Mouse (Mus musculus) liver, embryonic 14.5 days (tissue): Measurements from ENCODE around the gene Dnaaf3. TPM values are rescaled to one million over a fixed set of nuclear protein-coding genes. Genes with fewer than 3 reads are reported as not detected.

ENCODE experiments used
- ATAC-seq: fragments of 200-750 bp; cut with Nextera tagmentation; 2 replicates; pipeline ENCODE4 v1.8.0; 2017; ENCODE audit warnings: moderate number of reproducible peaks, mild to moderate bottlenecking, moderate library complexity; ENCODE audit not compliant: insufficient read depth
- DNase-seq, 3 experiments: peaks; one replicate each; pipeline ENCODE4 v3.0.0-alpha.2; 2012 to 2013; ENCODE audit warnings: low read depth in 3 of 3, low spot score in 3 of 3
- H3K27ac ChIP-seq: fragments of 300-500 bp; sonication (generic); 2 replicates; pipeline ENCODE4 v1.5.1; 2014; ENCODE audit warnings: moderate library complexity, mild to moderate bottlenecking, control low read depth, inconsistent platforms
- H3K27me3 ChIP-seq: fragments of 300-500 bp; sonication (generic); 2 replicates; pipeline ENCODE4 v1.6.1; 2014; ENCODE audit warnings: mild to moderate bottlenecking, low read length, moderate library complexity; ENCODE audit not compliant: control insufficient read depth, insufficient read depth
- H3K36me3 ChIP-seq: fragments of 300-500 bp; sonication (generic); replicated peaks from 2 replicates; pipeline ENCODE4 v1.6.1; 2014; ENCODE audit warnings: low read depth; ENCODE audit not compliant: control insufficient read depth, insufficient read depth
- H3K4me1 ChIP-seq, 2 experiments: fragments of 200-500 bp in 1 of 2; fragments of 300-500 bp in 1 of 2; sonication (generic) in 1 of 2; replicated peaks; 2 replicates each; pipeline ENCODE4 v1.6.1; 2012 to 2014; ENCODE audit warnings: antibody characterized with exemption in 1 of 2, inconsistent platforms in 1 of 2, low read length in 1 of 2; ENCODE audit not compliant: control insufficient read depth in 2 of 2, insufficient read depth in 2 of 2
- H3K4me2 ChIP-seq: fragments of 300-500 bp; sonication (generic); 2 replicates; pipeline ENCODE4 v1.6.1; 2014; ENCODE audit warnings: low read depth, mild to moderate bottlenecking, control low read depth, moderate library complexity
- H3K4me3 ChIP-seq, 2 experiments: fragments of 200-500 bp in 1 of 2; fragments of 300-500 bp in 1 of 2; sonication (generic) in 1 of 2; 2 replicates each; pipeline ENCODE4 v1.5.1; 2012 to 2014; ENCODE audit warnings: low read depth in 2 of 2, low read length in 2 of 2, mild to moderate bottlenecking in 2 of 2, control low read depth in 1 of 2, inconsistent platforms in 1 of 2, moderate library complexity in 1 of 2; ENCODE audit not compliant: insufficient read depth in 1 of 2
- H3K9ac ChIP-seq: fragments of 300-500 bp; sonication (generic); replicated peaks from 2 replicates; pipeline ENCODE4 v1.6.1; 2014; ENCODE audit warnings: mild to moderate bottlenecking, control low read depth, moderate library complexity
- H3K9me3 ChIP-seq: fragments of 300-500 bp; sonication (generic); 2 replicates; pipeline ENCODE4 v1.6.1; 2016; ENCODE audit warnings: low read length, mixed read lengths; ENCODE audit not compliant: control insufficient read depth
- CTCF ChIP-seq: IDR thresholded peaks from 2 replicates; pipeline ENCODE4 v1.5.1; 2016; ENCODE audit warnings: antibody characterized with exemption, low read depth, control low read depth
- EP300 ChIP-seq: IDR thresholded peaks from 2 replicates; pipeline ENCODE4 v1.6.1; 2016; ENCODE audit warnings: antibody characterized with exemption, low read depth
- WGBS: fragments of 180-500 bp; shearing (Covaris S2); extraction: QIAGEN DNeasy Blood & Tissue Kit; methylation state at CpG from one replicate; pipeline ENCODE4 v1.1.7; 2014; ENCODE audit not compliant: insufficient replicate concordance; 5-methylcytosine and 5-hydroxymethylcytosine counted together
- polyA plus RNA-seq, 2 experiments: library from polyadenylated mRNA; depleted of rRNA in 1 of 2; stranded (reverse) in 1 of 2; unstranded in 1 of 2; fragments of >200 nt; fragmentation: Nextera tagmentation in 1 of 2; extraction: Ambion mirVana in 1 of 2; gene quantifications; 2 replicates each; pipeline versions ENCODE4 v1.2.1 to v1.2.3; 2012 to 2014

Dnaaf3 gene
- polyA plus RNA-seq, 2 experiments = 0.09 to 0.39 TPM

GRCm38 (mm10) chr7:4508739-4509116, 23.5 kb downstream of the Dnaaf3 start:
- TF ChIP-seq CTCF = no peak
- no peak for TF ChIP-seq EP300
- H3K9ac ChIP-seq = no peak overlapping the region
- DNase-seq (no peak), ATAC-seq (no peak)
- no peaks in the 10 kb centered on the region for H3K36me3 ChIP-seq
- 60% methylated on average over 8 of the region's 8 CpGs for WGBS
- no peak overlapping the region for H3K27ac ChIP-seq
- peaks cover 6 to 18% of the 10 kb centered on the region in 2 experiments for H3K4me1 ChIP-seq
- H3K4me3 ChIP-seq = no peak overlapping the region
- H3K9me3 ChIP-seq = no peaks in the 10 kb centered on the region
- H3K27me3 ChIP-seq = no peaks in the 10 kb centered on the region
- H3K4me2 ChIP-seq = no peak overlapping the region

GRCm38 (mm10) chr7:4508062-4508738, 24.1 kb downstream of the Dnaaf3 start:
- no peak for ATAC-seq
- 76% methylated on average over 24 of the region's 32 CpGs for WGBS
- Histone ChIP-seq H3K27me3 (no peaks in the 10 kb centered on the region), H3K36me3 (no peaks in the 10 kb centered on the region), H3K9ac (no peak overlapping the region), H3K4me1 (peaks cover 6 to 20% of the 10 kb centered on the region in 2 experiments), H3K27ac (no peak overlapping the region), H3K4me3 (no peak overlapping the region), H3K4me2 (no peak overlapping the region), H3K9me3 (no peaks in the 10 kb centered on the region)
- DNase-seq = no peak
- TF ChIP-seq CTCF = peak; percentile 72
- no peak for TF ChIP-seq EP300

DNA sequence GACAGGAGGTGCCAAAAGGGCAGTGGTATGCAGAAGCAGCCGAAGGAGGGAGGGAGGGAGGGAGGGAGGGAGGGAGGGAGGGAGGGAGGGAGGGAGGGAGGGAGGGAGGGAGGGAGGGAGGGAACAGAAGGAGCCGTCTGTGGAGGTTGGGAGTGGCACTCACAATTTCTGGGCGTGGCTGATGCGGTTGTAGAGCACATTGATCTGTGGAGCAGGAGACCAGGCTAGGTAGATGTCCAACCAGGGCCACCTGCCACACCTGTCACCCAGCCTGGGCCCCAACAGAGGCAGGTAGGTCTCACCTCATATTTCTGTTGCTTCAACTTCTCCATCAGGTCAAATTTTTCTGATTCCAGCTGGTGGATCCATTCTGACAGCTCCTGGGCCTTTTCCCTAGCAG, 25.0 kb downstream of the Dnaaf3 start:
- TF ChIP-seq EP300 (no peak), CTCF (no peak)
- Histone ChIP-seq H3K4me2 (no peak overlapping the region), H3K4me1 (peaks cover 12 to 23% of the 10 kb centered on the region in 2 experiments), H3K9ac (no peak overlapping the region), H3K27me3 (no peaks in the 10 kb centered on the region), H3K27ac (no peak overlapping the region), H3K4me3 (no peak overlapping the region), H3K9me3 (no peaks in the 10 kb centered on the region), H3K36me3 (no peaks in the 10 kb centered on the region)
- no peak for ATAC-seq
- 16% methylated on average over 3 of the region's 4 CpGs for WGBS
- no peak for DNase-seq

DNA sequence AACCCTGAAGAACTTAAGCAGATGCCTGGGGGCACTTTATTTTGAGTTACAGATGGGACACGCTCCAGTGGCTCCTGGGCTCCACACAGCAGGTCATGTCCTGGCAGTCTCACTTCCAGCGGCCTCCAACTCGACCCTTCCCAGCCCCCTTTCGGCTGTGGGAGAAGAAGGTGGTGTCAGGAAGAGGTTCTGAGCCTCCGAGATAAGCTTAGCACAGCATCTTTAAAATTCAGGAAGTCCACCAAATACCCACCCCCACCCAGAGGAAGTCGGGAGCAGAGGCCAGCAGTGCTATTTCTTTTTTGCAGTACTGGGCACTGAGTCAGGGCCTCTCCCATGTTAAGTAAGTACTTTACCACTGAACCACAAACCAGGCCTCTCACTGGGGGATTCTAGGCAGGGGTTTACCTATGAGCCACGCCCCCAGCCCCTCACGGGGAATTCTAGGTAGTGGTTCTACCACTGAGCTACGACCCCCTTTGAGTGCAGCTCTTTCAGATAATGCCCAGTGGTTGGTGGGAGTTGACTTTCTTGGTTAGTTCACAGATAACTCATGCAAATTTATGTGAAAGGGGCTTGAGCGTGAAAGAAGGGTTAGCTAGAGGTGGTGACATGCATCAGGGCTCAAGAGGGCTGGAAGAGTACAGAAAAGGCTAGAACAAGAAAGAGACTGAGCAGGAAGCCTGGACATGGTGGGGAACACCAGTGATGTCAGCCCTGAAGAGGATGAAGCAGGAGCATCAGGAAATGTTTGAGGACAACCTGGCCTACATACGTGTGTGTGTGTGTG, 27.4 kb downstream of the Dnaaf3 start:
- no peak overlapping the region for H3K9ac ChIP-seq

DNA sequence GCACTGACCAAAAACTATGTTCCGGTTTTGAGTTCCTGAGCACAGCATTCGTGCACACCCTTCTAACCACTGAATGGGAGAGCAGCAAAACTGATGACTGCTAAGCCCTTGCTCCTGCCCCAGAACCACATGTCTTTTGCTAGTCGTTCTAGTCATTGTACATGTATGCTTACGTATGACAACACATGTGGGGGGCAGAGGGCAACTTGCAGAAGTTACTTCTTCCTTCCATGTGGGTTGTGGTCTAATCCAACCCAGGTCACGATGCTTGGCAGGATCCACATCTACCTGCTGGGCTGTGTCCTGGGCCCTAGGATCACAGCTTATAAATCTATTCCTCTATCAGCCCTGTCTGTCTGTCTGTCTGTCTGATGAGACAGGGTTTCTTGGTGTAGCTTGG, 28.4 kb downstream of the Dnaaf3 start:
- Histone ChIP-seq H3K4me3 (no peak overlapping the region), H3K4me2 (no peak overlapping the region), H3K9ac (no peak overlapping the region), H3K4me1 (peaks cover 23 to 38% of the 10 kb centered on the region in 2 experiments), H3K27ac (peak overlapping the region; percentile 53), H3K27me3 (no peaks in the 10 kb centered on the region), H3K9me3 (no peaks in the 10 kb centered on the region), H3K36me3 (no peaks in the 10 kb centered on the region)
- 45% methylated on average over 5 of the region's 5 CpGs for WGBS
- DNase-seq (no peak), ATAC-seq (no peak)
- TF ChIP-seq CTCF (no peak), EP300 (no peak)

More for the DNA sequence above, 27.4 kb downstream of the Dnaaf3 start:
- Histone ChIP-seq H3K36me3 (no peaks in the 10 kb centered on the region), H3K4me2 (peak overlapping the region; percentile 28; the same call in 1 of the 2 replicates), H3K9me3 (no peaks in the 10 kb centered on the region), H3K4me1 (peaks cover 19 to 30% of the 10 kb centered on the region in 2 experiments), H3K27me3 (no peaks in the 10 kb centered on the region), H3K4me3 (no peak overlapping the region), H3K27ac (peak overlapping the region; percentile 53)
- no peak for DNase-seq
- ATAC-seq = no peak
- WGBS = 13% methylated on average over 11 of the region's 11 CpGs
- TF ChIP-seq EP300 = no peak
- TF ChIP-seq CTCF = no peak
